Mouse (Mus musculus) spleen, adult 2 months (tissue): ENCODE data around the gene Sez6l2.

Source experiments
- CTCF ChIP-seq: fragments of 200-500 bp; IDR thresholded peaks from 2 replicates; pipeline ENCODE4 v1.5.1; 2011; ENCODE audit warnings: mild to moderate bottlenecking, inconsistent platforms; ENCODE audit not compliant: insufficient read depth, insufficient read length, insufficient replicate concordance; ENCODE audit errors: extremely low read depth
- POLR2A ChIP-seq: fragments of 200-500 bp; IDR thresholded peaks from 2 replicates; pipeline ENCODE4 v1.6.1; 2011; ENCODE audit warnings: low read depth, low read length, inconsistent platforms

GRCm38 (mm10) chr7:126941801-126942200 lies 8.6 kb upstream of the Sez6l2 start:
- TF ChIP-seq CTCF (no peak), POLR2A (no peak)
